Mouse (Mus musculus) embryo, embryonic 10.5 days (tissue): ENCODE data around the gene Wfdc1.

Source experiments
- DNase-seq: peaks from one replicate; pipeline ENCODE4 v3.0.0-alpha.2; 2015; ENCODE audit warnings: low spot score

The Wfdc1 gene

GRCm38 (mm10) chr8:119737093-119737900 lies 71.1 kb downstream of the Wfdc1 start:
- DNase-seq: no peak
